Mouse (Mus musculus) thymus, postnatal 0 days (tissue): ENCODE data around the gene Ccdc97. TPM values are rescaled to one million over a fixed set of nuclear protein-coding genes. Genes with fewer than 3 reads are reported as not detected.

Experiments
- DNase-seq: peaks from one replicate; pipeline ENCODE4 v3.0.0-alpha.2; 2015; ENCODE audit warnings: low spot score
- polyA plus RNA-seq: library from polyadenylated mRNA; unstranded; fragments of >200 nt; fragmentation: Nextera tagmentation; extraction: Ambion mirVana; gene quantifications from 2 replicates; pipeline ENCODE4 v1.2.1, GENCODE M21; 2015

Gene Ccdc97
- polyA plus RNA-seq, 1 experiment from 2014 or later: 16.2 TPM

DNA sequence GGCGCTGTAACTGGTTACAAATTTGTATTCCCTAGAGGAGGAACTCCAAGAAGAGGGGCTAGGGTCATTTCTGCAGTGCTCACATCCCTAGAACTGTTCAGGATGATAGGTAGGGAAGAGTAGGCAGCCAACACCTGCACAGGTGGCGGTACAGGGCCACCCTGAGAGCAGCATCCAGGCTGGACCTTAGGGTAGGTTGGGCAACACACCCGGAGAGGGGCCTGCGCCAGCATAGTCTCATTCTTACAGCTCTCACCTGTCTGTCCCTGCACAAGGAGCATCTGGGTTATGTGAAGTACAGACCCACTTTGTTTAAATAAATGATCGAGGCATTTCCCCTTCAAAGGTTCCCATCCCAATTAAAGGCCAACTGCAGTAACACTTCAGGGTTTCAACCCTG lies 1.9 kb upstream of the Ccdc97 start:
- DNase-seq: no peak

- DNase-seq: peak; percentile 65
These were observed 1.1 kb upstream of the Ccdc97 start for GRCm38 (mm10) chr7:25719761-25720610.

- DNase-seq: no peak
These were observed 1.4 kb downstream of the Ccdc97 start for GRCm38 (mm10) chr7:25717478-25717877.

DNA sequence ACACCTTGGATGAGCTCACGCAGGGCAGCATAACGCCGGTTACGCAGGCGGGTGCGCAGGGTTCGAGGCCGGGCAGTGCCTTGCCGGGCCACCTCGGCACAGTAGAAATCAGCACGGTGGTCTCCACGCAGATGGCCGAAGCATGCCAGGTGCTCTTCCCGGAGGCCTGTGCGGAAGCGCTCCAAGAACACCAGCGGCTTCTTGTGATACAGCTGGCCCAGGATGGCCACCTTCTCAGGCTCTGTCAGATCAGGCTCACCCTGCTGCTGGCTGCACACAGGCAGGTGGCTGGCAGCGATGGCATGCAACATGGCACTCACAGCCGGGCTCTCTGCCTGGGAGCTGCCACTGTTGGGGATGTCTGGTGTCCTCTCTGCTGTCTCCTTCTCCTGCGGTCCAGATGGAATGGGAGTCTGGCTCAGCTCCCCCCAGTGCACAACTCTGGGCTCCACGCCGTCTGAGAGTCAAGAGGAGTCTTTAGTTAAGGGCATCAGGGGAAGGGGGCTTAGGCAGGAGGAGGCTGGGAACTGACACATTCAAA lies 3.1 kb downstream of the Ccdc97 start:
- DNase-seq: no peak

DNA sequence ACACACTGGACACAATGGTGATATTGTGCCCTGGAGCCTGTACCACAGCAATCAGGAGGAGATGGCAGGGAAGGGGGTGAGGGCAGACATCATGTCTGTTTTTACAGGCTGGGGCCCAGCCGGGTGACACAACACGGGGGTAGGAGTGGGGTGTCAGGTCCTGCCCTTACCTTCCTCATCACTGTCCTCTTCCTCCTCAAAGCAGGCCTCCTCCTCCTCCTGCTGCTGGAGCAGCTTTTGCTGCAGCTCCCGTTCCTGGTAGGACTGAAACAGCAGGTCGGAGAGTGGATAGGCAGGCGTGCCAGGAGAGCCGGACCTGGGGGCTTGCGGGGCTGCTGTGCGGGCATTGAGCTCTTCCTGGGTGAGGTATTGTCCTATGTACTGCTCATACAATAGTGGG lies 4.3 kb downstream of the Ccdc97 start:
- no peak for DNase-seq

GRCm38 (mm10) chr7:25712801-25713200 lies 6.1 kb downstream of the Ccdc97 start:
- DNase-seq: no peak

DNA sequence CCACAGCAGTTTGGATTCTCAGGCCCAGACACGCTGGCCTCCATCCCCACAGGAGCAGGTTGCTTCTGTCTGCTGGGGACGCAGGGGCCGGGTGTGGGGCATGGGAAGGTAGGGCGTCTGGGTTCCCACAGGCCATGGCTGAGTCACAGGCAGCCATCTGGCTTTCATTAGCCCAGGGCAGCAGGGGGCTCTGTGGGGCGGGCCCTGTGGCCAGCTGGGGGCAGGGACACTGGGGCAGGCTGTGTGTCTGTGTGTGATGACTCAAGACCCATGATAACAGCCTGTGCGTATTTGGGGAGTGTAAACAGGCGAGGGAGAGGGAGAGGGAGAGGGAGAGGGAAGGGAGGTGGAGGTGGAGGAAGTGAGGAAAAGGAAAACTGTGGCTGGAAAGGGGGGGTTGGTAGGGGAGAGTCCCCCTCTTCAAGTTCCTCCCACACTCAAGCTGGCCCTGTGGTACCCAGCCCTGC lies 7.1 kb downstream of the Ccdc97 start:
- DNase-seq: no peak

GRCm38 (mm10) chr7:25711165-25711564 lies 7.7 kb downstream of the Ccdc97 start:
- no peak for DNase-seq

DNA sequence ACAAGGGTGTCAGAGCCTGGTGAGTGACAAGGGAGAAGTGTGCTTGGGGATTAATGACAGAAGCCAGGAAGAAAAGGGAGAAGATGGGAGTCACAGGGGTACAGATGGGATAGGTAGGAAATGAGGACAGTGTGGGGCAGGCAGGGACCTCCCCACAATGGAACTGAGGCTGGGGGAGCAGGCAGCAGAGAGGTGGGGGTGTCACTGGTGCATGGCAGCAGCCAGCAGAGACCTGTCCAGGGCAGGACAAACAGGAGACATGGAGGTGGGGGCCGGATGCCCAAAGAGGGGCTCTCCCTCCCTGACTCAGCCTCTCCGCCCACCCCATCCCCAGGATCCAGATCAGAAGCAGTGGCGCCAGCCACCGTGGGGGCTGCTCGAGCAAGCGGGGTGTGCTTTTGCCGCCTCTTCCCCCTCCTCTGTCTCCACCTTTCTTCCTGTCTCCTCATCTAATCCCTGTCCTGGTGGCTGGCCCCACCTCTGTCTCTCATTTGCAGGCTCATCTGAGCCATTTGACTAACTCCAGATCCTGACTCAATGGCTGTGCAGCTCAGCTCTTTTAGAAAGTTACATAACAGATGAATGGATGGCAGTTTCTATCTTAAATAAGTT lies 8.3 kb downstream of the Ccdc97 start:
- no peak for DNase-seq

DNA sequence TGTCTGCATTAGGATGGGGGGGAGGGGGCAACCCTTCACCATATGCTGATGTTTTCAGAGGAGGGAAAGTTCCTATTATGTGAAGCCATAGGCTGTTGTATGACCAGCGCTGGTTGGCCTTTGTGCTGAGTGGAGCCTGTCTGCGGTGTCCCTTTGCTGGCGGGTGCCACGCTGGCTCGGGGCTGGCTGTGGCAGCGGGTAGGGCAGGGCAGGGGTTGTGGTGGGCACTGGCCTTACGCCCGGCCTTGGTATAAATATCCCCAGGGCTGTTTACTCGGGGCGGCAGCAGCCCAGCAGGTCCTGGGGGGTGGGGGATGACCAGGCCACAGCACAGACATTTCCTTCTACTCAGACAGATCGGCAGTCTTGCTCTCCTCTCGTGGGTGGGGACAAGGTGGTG lies 8.9 kb downstream of the Ccdc97 start:
- DNase-seq: no peak

GRCm38 (mm10) chr7:25707581-25708292 lies 11.2 kb downstream of the Ccdc97 start:
- DNase-seq: no peak

DNA sequence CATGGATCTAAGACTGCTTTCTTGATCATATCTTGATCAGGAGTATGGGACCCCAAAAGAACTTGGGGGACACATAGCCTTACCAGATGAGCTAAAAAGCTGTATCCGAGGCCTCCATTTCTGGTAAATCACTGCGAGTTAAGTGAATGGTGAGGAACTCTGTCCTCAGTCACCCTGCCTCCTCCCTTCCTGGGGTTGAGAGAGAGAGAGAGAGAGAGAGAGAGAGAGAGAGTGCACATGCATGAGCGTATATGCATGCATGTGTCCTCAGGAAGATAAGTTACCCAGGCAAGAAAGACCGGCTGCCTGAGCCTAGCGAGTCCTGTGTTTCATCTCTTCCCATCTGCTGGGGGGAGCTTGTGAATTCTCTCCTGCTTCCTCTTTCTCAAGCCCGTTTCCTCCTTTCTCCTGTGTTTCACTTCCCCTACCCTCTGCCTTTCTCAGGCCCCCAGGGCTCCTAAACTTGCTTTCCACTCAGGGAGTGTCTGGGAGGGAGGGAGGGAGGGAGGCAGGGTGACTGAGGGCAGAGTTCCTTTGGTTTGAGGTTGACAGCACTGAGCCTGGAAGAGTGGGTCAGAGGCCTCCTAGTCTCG lies 12.2 kb downstream of the Ccdc97 start:
- no peak for DNase-seq

- no peak for DNase-seq
These were observed 13.1 kb downstream of the Ccdc97 start for GRCm38 (mm10) chr7:25705801-25706251.

GRCm38 (mm10) chr7:25704716-25705364 lies 14.0 kb downstream of the Ccdc97 start:
- no peak for DNase-seq

GRCm38 (mm10) chr7:25703793-25704494 lies 14.9 kb downstream of the Ccdc97 start:
- no peak for DNase-seq

GRCm38 (mm10) chr7:25702350-25702749 lies 16.5 kb downstream of the Ccdc97 start:
- DNase-seq: no peak

GRCm38 (mm10) chr7:25700732-25701131 lies 18.2 kb downstream of the Ccdc97 start:
- DNase-seq: no peak

DNA sequence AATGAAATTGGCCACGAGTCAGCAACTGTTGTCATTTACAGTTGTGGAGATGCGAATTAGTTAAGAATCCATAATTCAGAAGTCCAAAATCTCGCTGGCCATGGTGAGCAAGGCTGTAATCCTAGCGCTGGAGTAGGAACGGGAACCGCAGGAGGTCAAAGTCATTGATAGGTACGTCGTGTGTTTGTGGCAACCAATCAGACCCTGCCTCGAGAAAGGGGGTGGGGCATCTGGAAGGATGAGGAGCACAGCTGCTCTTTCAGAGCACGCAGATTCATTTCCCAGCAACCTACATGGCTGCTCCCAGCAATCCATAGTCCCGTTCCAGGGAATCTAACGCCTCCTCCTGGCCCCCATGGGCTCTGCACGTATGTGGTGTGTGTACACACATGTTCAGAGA lies 19.0 kb downstream of the Ccdc97 start:
- DNase-seq: no peak

DNA sequence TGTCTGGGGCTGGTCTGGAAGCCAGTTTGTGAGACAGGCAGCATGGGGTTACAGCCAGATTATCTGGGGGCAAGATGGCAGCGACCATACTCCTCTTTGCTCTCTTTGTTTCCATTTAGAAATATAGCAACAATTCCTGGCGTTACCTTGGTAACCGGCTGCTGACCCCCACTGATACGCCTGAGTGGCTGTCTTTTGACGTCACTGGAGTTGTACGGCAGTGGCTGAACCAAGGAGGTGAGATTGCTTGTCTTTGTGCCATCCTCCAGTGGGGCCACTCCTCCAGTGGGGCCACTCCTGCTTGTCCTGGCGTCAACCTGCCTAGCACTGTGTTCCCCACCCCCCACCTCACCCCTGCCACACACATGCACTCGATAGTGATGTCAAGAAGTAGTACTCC lies 24.8 kb downstream of the Ccdc97 start:
- no peak for DNase-seq

GRCm38 (mm10) chr7:25690051-25690450 lies 28.8 kb downstream of the Ccdc97 start:
- no peak for DNase-seq
